Mouse (Mus musculus) MEL (cell line): ENCODE data around the gene Bhlhe41.

Source experiments
- CHD2 ChIP-seq: IDR thresholded peaks from 2 replicates; pipeline ENCODE4 v1.6.1; 2011; ENCODE audit warnings: low read length, improper control_type of control experiment
- EP300 ChIP-seq, 2 experiments: IDR thresholded peaks; 2 replicates each; pipeline ENCODE4 v1.6.1; 2011; ENCODE audit warnings: improper control_type of control experiment in 2 of 2, low read length in 2 of 2, low read depth in 1 of 2, mild to moderate bottlenecking in 1 of 2
- POLR2A ChIP-seq, 2 experiments: IDR thresholded peaks; 2 replicates each; pipeline ENCODE4 v1.6.1; 2011 to 2012; ENCODE audit warnings: low read length in 2 of 2, mild to moderate bottlenecking in 2 of 2, control low read depth in 1 of 2, improper control_type of control experiment in 1 of 2, low read depth in 1 of 2, moderate library complexity in 1 of 2; ENCODE audit not compliant: control insufficient read depth in 1 of 2, insufficient read depth in 1 of 2, poor library complexity in 1 of 2
- ZNF384 ChIP-seq: IDR thresholded peaks from 2 replicates; pipeline ENCODE4 v1.6.1; 2012; ENCODE audit warnings: low read depth, mild to moderate bottlenecking, inconsistent platforms, low read length, improper control_type of control experiment

- no peak for TF ChIP-seq EP300 (IDR thresholded peaks at IDR 0.05; ENCODE audit: low read depth in 1 of 2, low read length in 2 of 2)
- no peak for TF ChIP-seq POLR2A (IDR thresholded peaks at IDR 0.05; ENCODE audit: control insufficient read depth in 1 of 2, insufficient read depth in 1 of 2, low read depth in 1 of 2, low read length in 2 of 2, poor library complexity in 1 of 2)
- no peak for TF ChIP-seq ZNF384
- TF ChIP-seq CHD2 = no peak
These were observed 39.3 kb upstream of the Bhlhe41 start for GRCm38 (mm10) chr6:145904616-145905015.
